Mouse (Mus musculus) embryonic facial prominence, embryonic 10.5 days (tissue): Measurements from ENCODE around the gene Dynlt1b. TPM values are rescaled to one million over a fixed set of nuclear protein-coding genes. Genes with fewer than 3 reads are reported as not detected.
"Not testable (repeated sequence)": the region's sequence is repeated elsewhere in the genome, so short reads cannot be mapped to it uniquely, and the experiment has no call there.

Experiments used
- DNase-seq: peaks from one replicate; pipeline ENCODE4 v3.0.0-alpha.2; 2017; ENCODE audit warnings: low spot score
- H3K27ac ChIP-seq: fragments of 300-500 bp; sonication (generic); replicated peaks from 2 replicates; pipeline ENCODE4 v1.5.1; 2016; ENCODE audit warnings: mild to moderate bottlenecking
- H3K27me3 ChIP-seq: fragments of 300-500 bp; sonication (generic); replicated peaks from 2 replicates; pipeline ENCODE4 v1.6.1; 2016; ENCODE audit warnings: low read depth, mild to moderate bottlenecking; ENCODE audit not compliant: poor library complexity, severe bottlenecking
- H3K36me3 ChIP-seq: fragments of 300-500 bp; sonication (generic); replicated peaks from 2 replicates; pipeline ENCODE4 v1.6.1; 2016; ENCODE audit warnings: mild to moderate bottlenecking, moderate library complexity
- H3K4me1 ChIP-seq: fragments of 300-500 bp; sonication (generic); 2 replicates; pipeline ENCODE4 v1.6.1; 2016
- H3K4me3 ChIP-seq: fragments of 300-500 bp; sonication (generic); 2 replicates; pipeline ENCODE4 v1.5.1; 2016; ENCODE audit warnings: mild to moderate bottlenecking, moderate library complexity
- H3K9me3 ChIP-seq: fragments of 300-500 bp; sonication (generic); 2 replicates; pipeline ENCODE4 v1.6.1; 2016; ENCODE audit warnings: mild to moderate bottlenecking
- WGBS: fragments of 180-500 bp; shearing (Covaris S2); methylation state at CpG from one replicate; pipeline ENCODE4 v1.1.7; 2016; 5-methylcytosine and 5-hydroxymethylcytosine counted together
- polyA plus RNA-seq: library from polyadenylated mRNA; unstranded; fragments of >200 nt; fragmentation: Nextera tagmentation; extraction: Ambion mirVana; gene quantifications from 2 replicates; pipeline ENCODE4 v1.2.1, GENCODE M21; 2016

Gene Dynlt1b
- polyA plus RNA-seq, 1 experiment from 2014 or later: 495 TPM

DNA sequence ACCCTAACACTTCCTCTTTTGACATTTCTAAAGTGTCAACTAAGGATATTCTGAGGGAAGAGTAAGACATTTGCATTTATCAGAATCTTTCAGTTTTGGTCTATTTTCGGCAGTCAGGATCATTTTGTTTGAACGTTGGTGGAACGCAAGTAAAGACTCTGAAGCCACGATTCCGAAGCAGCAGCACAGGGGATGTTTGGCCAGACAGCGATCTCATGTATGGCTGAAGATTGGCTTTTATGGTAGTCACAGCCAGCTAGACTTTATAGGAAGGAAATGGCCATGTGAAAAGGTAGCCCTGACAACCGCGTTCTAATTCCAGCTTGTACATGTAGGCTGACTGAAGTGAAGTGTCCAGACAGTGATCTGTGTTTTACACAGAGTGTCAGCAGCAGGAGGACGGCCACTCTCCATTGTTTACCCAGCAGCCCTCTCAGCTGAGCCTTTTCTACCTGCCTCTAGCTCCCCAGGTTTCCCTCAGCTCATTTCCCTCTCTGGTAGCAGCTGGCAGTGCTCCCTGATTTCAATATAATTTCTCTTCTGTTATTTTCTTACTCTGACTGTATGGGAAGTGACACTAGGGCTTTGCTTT is 594 bp downstream of the Dynlt1b start:
- not testable (repeated sequence) for H3K27me3 ChIP-seq, DNase-seq, H3K4me1 ChIP-seq, H3K9me3 ChIP-seq
- Histone ChIP-seq H3K4me3 (peak overlapping the region; percentile 57), H3K36me3 (peaks cover 19% of the 10 kb centered on the region), H3K27ac (peak overlapping the region; percentile 83)
- WGBS: 17% methylated on average over 9 of the region's 9 CpGs

DNA sequence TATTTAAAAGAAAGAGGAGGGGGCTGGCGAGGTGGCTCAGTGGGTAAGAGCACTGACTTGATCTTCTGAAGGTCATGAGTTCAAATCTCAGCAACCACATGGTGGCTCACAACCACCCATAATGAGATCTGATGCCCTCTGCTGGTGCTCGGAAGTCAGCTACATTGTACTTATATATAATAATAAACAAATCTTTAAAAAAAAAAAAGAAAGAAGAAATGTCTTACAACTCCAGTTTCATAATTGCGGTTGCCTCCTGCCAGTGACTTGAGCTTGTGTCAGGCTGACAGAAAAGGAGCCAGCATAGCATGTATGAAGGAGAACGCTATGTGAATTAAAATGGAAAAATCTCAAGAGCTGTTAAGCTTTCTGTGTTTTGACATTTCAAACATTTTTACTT is 2.5 kb downstream of the Dynlt1b start:
- H3K4me1 ChIP-seq, H3K27ac ChIP-seq, H3K27me3 ChIP-seq, H3K4me3 ChIP-seq, H3K9me3 ChIP-seq, DNase-seq: not testable (repeated sequence)
- 92% methylated on average over 3 of the region's 4 CpGs for WGBS
- H3K36me3 ChIP-seq: peaks cover 25% of the 10 kb centered on the region

DNA sequence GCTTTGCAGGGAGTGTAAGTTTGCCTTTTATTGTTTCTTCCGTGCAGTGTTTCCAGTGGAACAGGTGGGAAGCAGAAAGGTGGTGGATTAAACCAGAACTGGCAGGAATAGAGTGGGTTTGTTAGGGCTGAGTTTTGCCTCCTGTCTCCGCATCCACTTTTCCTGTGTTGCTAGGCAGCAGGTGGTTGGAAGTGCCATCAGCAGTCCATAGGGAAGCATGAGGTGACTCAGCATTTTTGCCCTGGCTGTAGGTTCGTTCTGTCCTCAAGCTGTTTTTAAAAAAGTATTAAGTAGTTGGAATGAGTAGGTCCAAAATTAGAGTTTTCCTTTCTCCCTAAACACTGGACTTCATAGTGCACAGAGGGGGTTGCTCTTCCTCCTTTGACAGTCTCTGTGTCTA is 3.8 kb downstream of the Dynlt1b start:
- H3K4me1 ChIP-seq, H3K27ac ChIP-seq, H3K27me3 ChIP-seq, H3K4me3 ChIP-seq, H3K9me3 ChIP-seq: not testable (repeated sequence)
- WGBS: 91% methylated on average over 3 of the region's 3 CpGs
- H3K36me3 ChIP-seq: peaks cover 31% of the 10 kb centered on the region
- DNase-seq: peak; percentile 8

DNA sequence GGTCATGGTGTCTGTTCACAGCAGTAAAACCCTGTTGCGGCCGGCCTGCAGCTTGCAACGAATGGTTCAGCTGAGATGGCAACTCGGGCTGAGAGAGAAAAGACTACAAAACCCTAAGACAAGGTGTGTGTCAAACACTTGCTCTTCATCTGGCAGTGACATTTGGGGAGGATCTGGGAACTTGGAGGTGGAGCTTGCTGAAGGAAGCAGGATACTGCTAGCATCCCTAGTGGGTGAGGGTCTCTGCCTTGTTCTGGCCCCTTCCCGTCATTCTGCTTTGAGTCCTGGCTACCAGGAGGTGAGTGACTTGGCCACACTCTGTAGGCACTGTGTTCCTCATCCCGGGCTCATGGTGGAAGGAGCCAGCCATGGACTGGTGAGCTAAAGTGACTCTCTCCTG is 8.2 kb downstream of the Dynlt1b start:
- DNase-seq, H3K27me3 ChIP-seq, H3K4me1 ChIP-seq, H3K9me3 ChIP-seq, H3K4me3 ChIP-seq, H3K27ac ChIP-seq: not testable (repeated sequence)
- WGBS: 84% methylated on average over 6 of the region's 6 CpGs
- H3K36me3 ChIP-seq: peaks cover 56% of the 10 kb centered on the region

DNA sequence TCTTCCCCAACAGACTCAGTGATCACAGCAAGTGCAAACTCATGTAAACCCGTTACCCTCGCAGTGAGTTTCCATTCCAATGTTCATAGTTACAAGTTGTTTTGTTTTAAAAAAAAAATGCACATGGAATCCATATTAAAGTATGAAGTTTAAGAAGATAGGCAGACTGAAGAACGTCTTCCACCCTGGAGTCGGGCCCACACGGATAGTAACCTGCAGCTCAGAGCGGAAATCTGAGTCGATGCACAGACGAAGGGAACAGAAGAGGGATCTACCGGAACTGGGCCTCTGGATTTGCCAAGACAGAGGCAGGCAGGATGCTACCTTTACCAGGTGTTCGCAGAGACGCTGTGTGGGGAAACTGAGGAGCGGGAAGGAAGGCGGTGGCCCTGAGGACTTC is 10.0 kb downstream of the Dynlt1b start:
- H3K4me1 ChIP-seq, H3K9me3 ChIP-seq, DNase-seq, H3K27ac ChIP-seq, H3K4me3 ChIP-seq, H3K27me3 ChIP-seq: not testable (repeated sequence)
- WGBS: 94% methylated on average over 11 of the region's 13 CpGs
- H3K36me3 ChIP-seq: peaks cover 49% of the 10 kb centered on the region

DNA sequence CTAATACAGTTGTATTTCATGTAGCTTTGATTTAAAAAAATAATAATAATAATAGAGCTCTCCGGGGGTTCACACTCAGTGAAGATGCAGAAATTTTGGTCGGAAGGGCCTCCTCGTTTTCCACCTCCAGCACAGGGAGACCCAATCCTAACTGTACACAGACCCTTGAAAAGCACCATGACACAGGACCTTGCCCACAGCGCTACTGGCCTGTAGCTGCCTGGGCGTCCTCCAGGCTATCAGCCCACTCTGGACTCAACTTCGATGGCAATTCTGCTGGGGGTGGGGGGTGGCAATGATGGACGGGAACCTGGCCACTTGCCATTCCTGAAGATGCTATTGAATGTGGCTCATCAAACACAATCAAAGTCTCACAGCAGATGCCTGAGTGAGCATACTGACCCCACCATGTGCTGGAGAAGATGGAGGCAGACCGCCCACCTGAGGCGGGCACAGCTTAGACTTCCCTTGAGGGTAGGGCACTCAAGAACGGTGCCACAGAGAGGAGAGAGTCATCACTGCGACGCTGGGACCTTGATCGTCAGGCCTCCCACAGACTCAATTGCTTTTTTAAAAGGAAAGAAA is 10.7 kb downstream of the Dynlt1b start:
- 94% methylated on average over 13 of the region's 13 CpGs for WGBS
- not testable (repeated sequence) for H3K4me1 ChIP-seq, H3K27ac ChIP-seq, H3K27me3 ChIP-seq, DNase-seq, H3K9me3 ChIP-seq, H3K4me3 ChIP-seq
- peaks cover 49% of the 10 kb centered on the region for H3K36me3 ChIP-seq

DNA sequence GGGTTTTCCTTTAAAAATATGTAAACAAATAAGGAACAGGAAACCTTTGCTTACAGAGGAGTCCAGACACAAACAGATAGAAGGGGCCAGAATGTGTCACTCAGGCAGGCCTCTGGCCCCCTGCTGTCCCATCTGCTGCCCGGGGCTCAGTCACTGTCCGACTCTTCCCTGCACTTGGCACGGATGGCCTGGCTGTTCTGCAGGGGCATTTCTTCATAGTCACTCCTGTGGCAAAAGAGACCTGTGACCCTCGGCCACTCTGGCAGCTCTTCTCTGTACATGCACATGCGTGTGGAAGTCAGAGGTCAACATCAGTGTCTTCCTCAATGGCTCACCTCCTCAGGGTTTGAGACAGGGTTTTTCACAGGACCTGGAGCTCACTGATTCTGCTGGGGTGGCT is 11.3 kb downstream of the Dynlt1b start:
- WGBS: 87% methylated on average over 5 of the region's 5 CpGs
- not testable (repeated sequence) for H3K9me3 ChIP-seq, DNase-seq, H3K27ac ChIP-seq, H3K27me3 ChIP-seq, H3K4me3 ChIP-seq, H3K4me1 ChIP-seq
- H3K36me3 ChIP-seq: peaks cover 52% of the 10 kb centered on the region

DNA sequence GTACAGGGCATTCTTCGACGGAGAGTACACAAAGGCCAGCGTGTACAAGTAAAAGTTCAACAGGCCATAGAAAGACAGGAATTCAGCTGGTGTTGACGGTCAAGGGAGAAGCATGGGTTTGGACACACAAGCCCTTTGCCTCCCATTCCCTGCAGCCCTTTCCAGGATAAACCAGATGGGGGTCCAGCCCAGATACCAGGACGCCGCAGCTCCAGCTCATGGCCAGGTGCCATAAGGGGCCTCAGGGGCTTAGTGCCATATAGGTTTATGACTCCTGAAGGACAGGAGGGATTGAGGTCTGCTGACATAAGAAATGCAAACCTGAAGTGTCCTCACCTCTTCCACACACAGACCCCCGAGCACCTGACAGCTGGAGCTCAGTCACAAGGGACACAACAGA is 12.6 kb downstream of the Dynlt1b start:
- not testable (repeated sequence) for H3K4me1 ChIP-seq, H3K9me3 ChIP-seq, H3K4me3 ChIP-seq, H3K27me3 ChIP-seq, H3K27ac ChIP-seq, DNase-seq
- WGBS: 94% methylated on average over 7 of the region's 7 CpGs
- H3K36me3 ChIP-seq: peaks cover 49% of the 10 kb centered on the region

DNA sequence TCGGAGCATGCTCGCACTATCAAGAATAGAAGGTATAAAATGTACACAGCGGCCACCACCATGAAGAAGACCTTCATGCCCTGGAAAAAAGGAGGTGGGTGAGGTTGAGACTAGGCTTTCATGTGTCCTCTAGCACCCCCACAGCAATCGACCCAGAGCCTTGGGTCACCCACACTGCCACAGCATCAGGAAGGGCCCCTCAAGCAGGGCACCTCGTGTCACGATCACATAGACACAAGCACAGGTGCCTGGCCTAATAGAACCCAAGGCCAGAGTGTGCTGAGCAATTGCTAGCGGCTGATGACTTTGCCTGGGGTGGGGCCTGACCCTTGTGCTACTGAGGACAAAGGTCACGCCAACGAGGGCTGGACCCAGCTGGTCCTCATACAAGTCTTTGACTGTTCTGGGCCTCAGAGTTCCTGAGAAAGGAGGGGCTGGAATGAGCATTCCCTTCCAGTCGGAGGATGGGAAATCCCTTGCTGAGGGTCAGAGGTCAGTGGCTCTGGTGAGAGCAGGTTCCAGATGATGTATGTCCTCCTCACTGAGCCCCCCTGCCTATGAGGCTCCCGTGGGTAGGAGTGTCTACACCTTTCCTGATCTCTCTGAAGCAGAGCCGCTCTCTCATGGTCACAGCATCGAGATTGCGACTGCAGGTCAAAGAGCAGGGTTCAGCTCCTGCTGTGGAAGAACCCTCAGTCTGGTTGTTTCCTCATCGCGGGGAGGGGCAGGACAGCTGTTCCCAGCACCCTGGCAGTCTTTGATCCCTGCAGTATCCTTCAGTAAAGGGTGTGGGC is 16.1 kb downstream of the Dynlt1b start:
- peaks cover 37% of the 10 kb centered on the region for H3K36me3 ChIP-seq
- WGBS: 52% methylated on average over 13 of the region's 16 CpGs
- DNase-seq: peak; percentile 6
- H3K4me1 ChIP-seq, H3K4me3 ChIP-seq, H3K27me3 ChIP-seq, H3K27ac ChIP-seq, H3K9me3 ChIP-seq: not testable (repeated sequence)

DNA sequence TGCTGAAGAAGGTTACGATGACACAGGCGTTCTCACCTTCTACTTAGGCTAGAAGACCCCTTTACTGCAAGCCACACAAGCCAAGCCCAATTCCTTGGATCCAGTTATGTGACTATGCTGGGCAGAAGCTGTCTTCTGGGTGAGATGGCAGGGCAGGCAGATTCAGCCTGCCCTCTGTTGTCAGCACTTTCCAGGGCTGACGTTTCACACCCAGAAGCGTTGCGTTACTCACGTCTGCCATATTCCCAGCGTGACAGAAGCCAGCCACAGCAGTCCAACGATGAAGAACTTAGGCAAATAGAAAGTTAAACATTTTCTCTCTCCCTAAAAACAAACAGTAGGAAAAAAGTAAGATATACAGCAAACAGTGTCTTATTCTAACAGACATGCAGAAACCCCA is 18.4 kb downstream of the Dynlt1b start:
- 90% methylated on average over 8 of the region's 8 CpGs for WGBS
- DNase-seq, H3K27me3 ChIP-seq, H3K4me3 ChIP-seq, H3K4me1 ChIP-seq, H3K27ac ChIP-seq, H3K9me3 ChIP-seq: not testable (repeated sequence)
- H3K36me3 ChIP-seq: peaks cover 24% of the 10 kb centered on the region

DNA sequence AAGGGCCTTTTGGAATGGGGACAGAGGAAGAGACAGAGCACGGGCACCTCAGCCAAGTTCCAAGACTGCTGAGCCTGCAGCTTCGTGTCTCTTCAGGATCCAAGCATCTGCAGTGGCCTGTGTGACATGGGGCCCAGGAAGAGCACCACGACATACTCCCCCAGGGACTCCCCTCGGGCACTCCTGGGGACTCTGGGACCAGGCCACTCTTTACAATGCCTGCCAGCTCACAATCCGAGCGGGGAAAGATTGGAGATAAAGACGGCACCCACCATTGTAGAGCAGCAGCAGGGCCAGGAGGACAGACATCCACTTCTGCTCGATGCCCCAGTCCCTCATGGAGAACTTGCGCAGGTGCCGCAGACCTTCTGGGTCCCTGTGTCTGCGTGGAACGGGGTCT is 19.3 kb downstream of the Dynlt1b start:
- H3K4me1 ChIP-seq, H3K27me3 ChIP-seq, DNase-seq, H3K9me3 ChIP-seq, H3K4me3 ChIP-seq, H3K27ac ChIP-seq: not testable (repeated sequence)
- peaks cover 21% of the 10 kb centered on the region for H3K36me3 ChIP-seq
- WGBS: 90% methylated on average over 12 of the region's 12 CpGs

DNA sequence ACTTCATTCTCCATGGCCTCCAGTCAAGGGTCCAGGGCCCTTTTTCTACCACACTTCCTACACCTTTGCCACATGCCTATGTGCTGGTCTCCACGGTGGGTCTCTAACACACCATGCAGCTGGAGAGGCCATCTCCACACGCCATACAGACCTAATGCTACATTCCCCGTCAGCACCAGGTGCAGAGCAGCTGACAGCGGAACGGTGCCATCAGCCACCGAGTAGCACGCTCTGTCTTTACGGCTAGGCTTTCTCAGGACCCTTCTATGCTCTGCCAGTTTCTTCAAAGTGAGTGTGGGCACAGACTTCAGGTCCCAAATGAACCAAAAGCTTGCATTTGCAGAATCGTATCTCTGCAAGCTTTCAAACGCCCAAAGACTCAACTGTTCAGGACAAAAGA is 21.3 kb downstream of the Dynlt1b start:
- not testable (repeated sequence) for H3K27me3 ChIP-seq, H3K4me3 ChIP-seq, H3K4me1 ChIP-seq, H3K9me3 ChIP-seq, H3K27ac ChIP-seq, DNase-seq
- 90% methylated on average over 2 of the region's 10 CpGs for WGBS
- peaks cover 29% of the 10 kb centered on the region for H3K36me3 ChIP-seq

DNA sequence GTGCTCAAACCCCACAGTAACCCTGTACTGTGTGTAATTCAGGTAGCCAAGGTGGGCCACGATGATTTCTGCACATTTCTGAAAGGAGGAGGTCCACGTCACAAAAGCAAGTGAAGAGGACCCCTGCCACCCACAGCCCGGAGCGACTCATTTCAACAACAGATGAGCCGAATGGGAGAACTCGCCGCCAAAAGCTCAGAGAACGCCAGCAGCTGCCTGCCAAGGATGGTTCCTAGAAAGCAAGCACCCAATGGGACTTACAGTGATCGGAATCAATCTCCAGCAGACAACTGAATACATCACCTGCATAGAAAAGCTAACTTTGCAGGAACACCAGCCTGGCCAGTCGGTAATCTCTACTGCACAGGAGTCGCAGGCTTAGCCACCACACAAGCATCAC is 22.8 kb downstream of the Dynlt1b start:
- not testable (repeated sequence) for H3K4me1 ChIP-seq, H3K4me3 ChIP-seq, H3K9me3 ChIP-seq, DNase-seq, H3K27me3 ChIP-seq, H3K27ac ChIP-seq
- peaks cover 34% of the 10 kb centered on the region for H3K36me3 ChIP-seq
- 93% methylated on average over 9 of the region's 11 CpGs for WGBS
